Mouse (Mus musculus) olfactory bulb, adult 2 months (tissue): ENCODE results near the gene Creb5.

Source experiments
- CTCF ChIP-seq: fragments of 200-500 bp; IDR thresholded peaks from 2 replicates; pipeline ENCODE4 v1.5.1; 2012; ENCODE audit warnings: low read depth, mild to moderate bottlenecking, low read length, moderate library complexity; ENCODE audit not compliant: insufficient read depth
- POLR2A ChIP-seq: fragments of 200-500 bp; IDR thresholded peaks from 2 replicates; pipeline ENCODE4 v1.6.1; 2012; ENCODE audit warnings: mild to moderate bottlenecking, low read depth, low read length, moderate library complexity; ENCODE audit not compliant: insufficient read depth

DNA sequence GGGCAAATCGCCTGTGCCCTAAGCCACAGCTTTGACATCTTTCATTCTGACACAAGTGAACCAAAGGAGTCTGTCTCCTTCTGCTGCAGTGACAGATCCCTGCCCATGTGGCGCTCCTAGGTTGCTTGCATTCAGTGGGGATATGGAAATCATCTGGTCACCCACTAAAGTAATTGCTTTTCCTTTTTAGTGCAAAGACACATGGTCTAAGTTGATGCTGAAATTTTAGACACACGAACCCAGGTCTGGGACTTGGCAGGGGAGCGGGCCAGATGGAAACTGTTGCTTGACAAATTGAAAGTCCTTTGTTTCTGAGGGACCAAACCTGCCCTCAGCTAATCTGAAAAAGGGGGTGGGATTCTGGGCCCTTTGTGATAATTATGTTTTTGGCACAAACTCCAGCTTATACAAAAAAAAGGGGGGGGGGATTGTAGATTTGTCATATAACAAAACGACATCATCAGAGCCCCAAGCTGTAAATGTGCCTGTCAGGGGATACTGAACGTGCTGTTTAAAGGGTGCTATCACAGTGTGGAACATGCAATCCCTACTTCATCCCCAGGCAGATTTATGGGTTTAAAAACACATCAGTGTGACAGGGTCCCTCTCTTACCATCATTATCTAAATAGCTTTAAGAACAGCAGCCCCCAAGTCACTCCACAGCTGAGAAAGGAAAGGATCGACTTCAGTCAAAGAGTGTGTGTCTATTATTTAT, 401.9 kb downstream of the Creb5 start:
- TF ChIP-seq CTCF (no peak), POLR2A (no peak)
